Mouse (Mus musculus) liver, embryonic 11.5 days (tissue): ENCODE measurements at regions not wholly inside any gene's neighbourhood (a gene's known extent, or its start where the extent isn't known, plus 50 kb on each side); places are given as distances from the start of the nearest gene placed in this dataset.

Source experiments
- ATAC-seq: fragments of 200-750 bp; cut with Nextera tagmentation; replicated peaks from 2 replicates; pipeline ENCODE4 v1.8.0; 2017; ENCODE audit warnings: moderate number of reproducible peaks, mild to moderate bottlenecking, moderate TSS enrichment, moderate library complexity; ENCODE audit not compliant: low FRiP score
- DNase-seq: peaks from one replicate; pipeline ENCODE4 v3.0.0-alpha.2; 2017; ENCODE audit warnings: low spot score
- H3K27ac ChIP-seq: fragments of 300-500 bp; sonication (generic); 2 replicates; pipeline ENCODE4 v1.5.1; 2014; ENCODE audit warnings: mild to moderate bottlenecking, low read depth, low read length, control low read depth
- H3K27me3 ChIP-seq: fragments of 300-500 bp; sonication (generic); replicated peaks from 2 replicates; pipeline ENCODE4 v1.6.1; 2014; ENCODE audit warnings: low read length, mixed read lengths; ENCODE audit not compliant: control insufficient read depth, insufficient read depth
- H3K36me3 ChIP-seq: fragments of 300-500 bp; sonication (generic); 2 replicates; pipeline ENCODE4 v1.6.1; 2014; ENCODE audit warnings: mild to moderate bottlenecking, low read length, moderate library complexity, mixed read lengths; ENCODE audit not compliant: control insufficient read depth, insufficient read depth
- H3K4me1 ChIP-seq: fragments of 300-500 bp; sonication (generic); replicated peaks from 2 replicates; pipeline ENCODE4 v1.6.1; 2014; ENCODE audit warnings: low read length, mixed read lengths; ENCODE audit not compliant: control insufficient read depth, insufficient read depth
- H3K4me2 ChIP-seq: fragments of 300-500 bp; sonication (generic); 2 replicates; pipeline ENCODE4 v1.6.1; 2014; ENCODE audit warnings: mild to moderate bottlenecking, control low read depth, moderate library complexity
- H3K4me3 ChIP-seq: fragments of 300-500 bp; sonication (generic); 2 replicates; pipeline ENCODE4 v1.5.1; 2014; ENCODE audit warnings: low read depth, low read length, control low read depth
- H3K9ac ChIP-seq: fragments of 300-500 bp; sonication (generic); 2 replicates; pipeline ENCODE4 v1.6.1; 2014; ENCODE audit warnings: low read depth, low read length, control low read depth
- H3K9me3 ChIP-seq: fragments of 300-500 bp; sonication (generic); 2 replicates; pipeline ENCODE4 v1.6.1; 2016; ENCODE audit warnings: low read length, inconsistent platforms, mixed read lengths; ENCODE audit not compliant: control insufficient read depth
- WGBS: fragments of 180-500 bp; shearing (Covaris S2); extraction: QIAGEN DNeasy Blood & Tissue Kit; methylation state at CpG from one replicate; pipeline ENCODE4 v1.1.7; 2014; 5-methylcytosine and 5-hydroxymethylcytosine counted together

GRCm38 (mm10) chr10:41003197-41003596 is 68.9 kb downstream of the Gpr6 start:
- Histone ChIP-seq H3K36me3 (no peaks in the 10 kb centered on the region), H3K9ac (no peak overlapping the region), H3K4me3 (no peak overlapping the region), H3K27ac (no peak overlapping the region), H3K4me2 (no peak overlapping the region), H3K27me3 (no peaks in the 10 kb centered on the region), H3K9me3 (no peaks in the 10 kb centered on the region), H3K4me1 (peaks cover 22% of the 10 kb centered on the region)
- WGBS: 74% methylated on average over 3 of the region's 3 CpGs
- no peak for ATAC-seq
- no peak for DNase-seq

GRCm38 (mm10) chr10:41000965-41001364 is 71.1 kb downstream of the Gpr6 start:
- Histone ChIP-seq H3K4me2 (no peak overlapping the region), H3K27ac (no peak overlapping the region), H3K9ac (no peak overlapping the region), H3K36me3 (no peaks in the 10 kb centered on the region), H3K4me1 (peaks cover 3% of the 10 kb centered on the region), H3K27me3 (no peaks in the 10 kb centered on the region), H3K9me3 (no peaks in the 10 kb centered on the region), H3K4me3 (no peak overlapping the region)
- DNase-seq: no peak
- no peak for ATAC-seq
- WGBS: 76% methylated on average over 4 of the region's 4 CpGs

- H3K4me3 ChIP-seq: no peak overlapping the region
- H3K4me1 ChIP-seq: no peaks in the 10 kb centered on the region
- DNase-seq: no peak
- no peaks in the 10 kb centered on the region for H3K36me3 ChIP-seq
- H3K4me2 ChIP-seq: no peak overlapping the region
- no peak overlapping the region for H3K9ac ChIP-seq
- H3K9me3 ChIP-seq: no peaks in the 10 kb centered on the region
- ATAC-seq: no peak
- H3K27ac ChIP-seq: no peak overlapping the region
- H3K27me3 ChIP-seq: no peaks in the 10 kb centered on the region
- 69% methylated on average over 12 of the region's 12 CpGs for WGBS
These were observed 72.6 kb downstream of the Gpr6 start for GRCm38 (mm10) chr10:40999486-40999885.

GRCm38 (mm10) chr10:40998799-40999198 is 73.3 kb downstream of the Gpr6 start:
- no peaks in the 10 kb centered on the region for H3K4me1 ChIP-seq
- ATAC-seq (no peak), DNase-seq (no peak)
- no peaks in the 10 kb centered on the region for H3K36me3 ChIP-seq
- H3K9me3 ChIP-seq: no peaks in the 10 kb centered on the region
- WGBS: 86% methylated on average over 11 of the region's 11 CpGs
- no peaks in the 10 kb centered on the region for H3K27me3 ChIP-seq
- H3K4me3 ChIP-seq: no peak overlapping the region
- H3K27ac ChIP-seq: no peak overlapping the region
- no peak overlapping the region for H3K9ac ChIP-seq
- no peak overlapping the region for H3K4me2 ChIP-seq

GRCm38 (mm10) chr10:40998330-40998729 is 73.8 kb downstream of the Gpr6 start:
- no peak for DNase-seq
- Histone ChIP-seq H3K4me1 (no peaks in the 10 kb centered on the region), H3K9ac (no peak overlapping the region), H3K4me3 (no peak overlapping the region), H3K27me3 (no peaks in the 10 kb centered on the region), H3K4me2 (no peak overlapping the region), H3K36me3 (no peaks in the 10 kb centered on the region), H3K9me3 (no peaks in the 10 kb centered on the region), H3K27ac (no peak overlapping the region)
- 69% methylated on average over 7 of the region's 7 CpGs for WGBS
- ATAC-seq: no peak

- H3K36me3 ChIP-seq: no peaks in the 10 kb centered on the region
- no peak for DNase-seq
- whole genome bisulfite sequencing: 53% methylated on average over 5 of the region's 5 CpGs
These were observed 74.5 kb downstream of the Gpr6 start for GRCm38 (mm10) chr10:40997606-40998005.

More at GRCm38 (mm10) chr10:40997606-40998005, 74.5 kb downstream of the Gpr6 start:
- no peaks in the 10 kb centered on the region for H3K4me1 ChIP-seq
- no peak overlapping the region for H3K27ac ChIP-seq
- no peak for ATAC-seq
- H3K9me3 ChIP-seq: no peaks in the 10 kb centered on the region
- H3K4me2 ChIP-seq: no peak overlapping the region
- no peaks in the 10 kb centered on the region for H3K27me3 ChIP-seq
- no peak overlapping the region for H3K9ac ChIP-seq
- no peak overlapping the region for H3K4me3 ChIP-seq
